Mouse (Mus musculus) MEL-GATA-1-ER (cell line): ENCODE measurements around the gene Gm20741.

Source experiments
- DNase-seq: peaks from one replicate; pipeline ENCODE4 v3.0.0-alpha.2; 2012; ENCODE audit warnings: low read depth; ENCODE audit errors: extremely low read depth

Gm20741 gene

GRCm38 (mm10) chr16:88811827-88812226 lies at the start of gene Gm20741:
Gm20741 (minus strand) TSS chr16:88812220.
- no peak for DNase-seq

GRCm38 (mm10) chr16:88851450-88851849 lies 39.4 kb upstream of the Gm20741 start:
- DNase-seq: peak; percentile 0

GRCm38 (mm10) chr16:88848558-88848957 lies 36.5 kb upstream of the Gm20741 start:
- no peak for DNase-seq

- DNase-seq: no peak
Observed at GRCm38 (mm10) chr16:88847363-88847762, 35.3 kb upstream of the Gm20741 start.

GRCm38 (mm10) chr16:88826978-88827377 lies 15.0 kb upstream of the Gm20741 start:
- DNase-seq: no peak

- DNase-seq: no peak
Observed at GRCm38 (mm10) chr16:88826095-88826652, 14.2 kb upstream of the Gm20741 start, which contains the start of gene Krtap14. Krtap14 (minus strand) TSS chr16:88826145.

- peak; percentile 1 for DNase-seq
Observed at GRCm38 (mm10) chr16:88823736-88824135, 11.7 kb upstream of the Gm20741 start.

- no peak for DNase-seq
Observed at GRCm38 (mm10) chr16:88820066-88820465, 8.0 kb upstream of the Gm20741 start, which contains the start of gene Krtap15. Krtap15 (plus strand) TSS chr16:88820215.

GRCm38 (mm10) chr16:88786786-88787185 lies 25.2 kb downstream of the Gm20741 start:
- no peak for DNase-seq

GRCm38 (mm10) chr16:88777596-88777995 lies 34.4 kb downstream of the Gm20741 start, which contains the start of gene Gm5965:
Gm5965 (plus strand) TSS chr16:88777896.
- DNase-seq: no peak

GRCm38 (mm10) chr16:88774106-88774505 lies 37.9 kb downstream of the Gm20741 start, which contains the start of gene 2310057N15Rik:
2310057N15Rik (minus strand) TSS chr16:88774206.
- no peak for DNase-seq
